16 mouse cellular contexts compared by ENCODE assay signal in the genomic region with DNA sequence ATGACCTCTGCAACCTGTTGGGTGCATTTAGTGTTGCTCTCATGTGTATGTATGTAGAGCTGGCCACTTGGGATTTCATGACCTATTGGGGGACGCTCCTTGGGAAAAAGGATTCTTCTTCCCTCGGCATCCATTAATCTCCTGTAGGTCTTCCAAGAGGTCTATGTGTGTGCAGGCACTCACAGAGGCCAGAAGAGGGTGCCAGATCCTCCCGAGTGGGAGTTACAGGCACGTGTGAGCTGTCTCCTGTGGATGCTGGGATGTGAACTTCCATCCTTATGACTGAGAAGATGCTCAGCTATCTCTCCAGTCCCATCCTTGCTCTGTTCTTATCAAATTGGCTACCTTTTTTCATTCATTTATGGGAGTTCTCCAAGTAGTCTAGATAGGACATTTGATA. TPM values are rescaled to one million over a fixed set of nuclear protein-coding genes. Genes with fewer than 3 reads are reported as not detected.
A peak's percentile ranks its signal among the peaks of the same experiment; 100 is the strongest.
DNase-seq lines count a peak whose midpoint lies in the region; ATAC-seq and TF ChIP-seq lines count a peak whose summit lies in the region.
"Had no signal": no experiment of that assay in that cellular context is flagged by ENCODE, and none has a peak within 500 bp of the region (broad histone marks: within the 10 kb centered on the region; RNA-seq: fewer than 3 reads in every experiment).

No protein-coding gene starts in this region.

- no peak overlapping the region for H3K9ac ChIP-seq in intestine, postnatal 0 days (ENCODE audit: low read depth, low read length)
- no peak overlapping the region for H3K9ac ChIP-seq in intestine, embryonic 15.5 days
- H3K9ac ChIP-seq: forebrain, embryonic 13.5 days; limb, embryonic 12.5 days; midbrain, embryonic 13.5 days had no signal

- H3K4me1 ChIP-seq in intestine, postnatal 0 days (replicated peaks; ENCODE audit: control insufficient read depth, insufficient read depth, low read length): no peaks in the 10 kb centered on the region
- H3K4me1 ChIP-seq in intestine, embryonic 15.5 days (replicated peaks): no peaks in the 10 kb centered on the region
- H3K4me1 ChIP-seq: limb, embryonic 12.5 days had no signal

- H3K27ac ChIP-seq in intestine, postnatal 0 days (ENCODE audit: low read depth, low read length): no peak overlapping the region
- H3K27ac ChIP-seq in intestine, embryonic 15.5 days: no peak overlapping the region
- H3K27ac ChIP-seq: forebrain, embryonic 13.5 days; limb, embryonic 12.5 days; midbrain, embryonic 13.5 days had no signal

- peak; percentile 46 for DNase-seq in retina, postnatal 1 day
- no peak for DNase-seq in retina, embryonic 14.5 days (ENCODE audit: low spot score)
- peak; percentile 65 for DNase-seq in brain, embryonic 14.5 days (ENCODE audit: low read depth)
- DNase-seq in T-cell, adult 2 months (ENCODE audit: low spot score): no peak
- no peak for DNase-seq in layer of hippocampus, adult 8-10 months (ENCODE audit: low spot score in 2 of 2)
- DNase-seq: adrenal gland, adult 8-10 months; gastrocnemius, postnatal 25 days; layer of hippocampus, adult 9-11 months; lung, postnatal 10 days; thymus, postnatal 36 days had no signal

- TF ChIP-seq POLR2A in brain, embryonic 14.5 days (IDR thresholded peaks at IDR 0.05; ENCODE audit: borderline replicate concordance, extremely low read depth, insufficient read depth, insufficient read length, poor library complexity, severe bottlenecking): no peak

- H3K27me3 ChIP-seq in intestine, postnatal 0 days (replicated peaks; ENCODE audit: control insufficient read depth, insufficient read depth, low read length): no peaks in the 10 kb centered on the region
- H3K27me3 ChIP-seq in intestine, embryonic 15.5 days (replicated peaks): no peaks in the 10 kb centered on the region
- H3K27me3 ChIP-seq: forebrain, embryonic 13.5 days; limb, embryonic 12.5 days; midbrain, embryonic 13.5 days had no signal

- no peak overlapping the region for H3K4me3 ChIP-seq in intestine, postnatal 0 days (ENCODE audit: low read depth, low read length)
- no peak overlapping the region for H3K4me3 ChIP-seq in intestine, embryonic 15.5 days (replicated peaks)
- H3K4me3 ChIP-seq: forebrain, embryonic 13.5 days; limb, embryonic 12.5 days; midbrain, embryonic 13.5 days had no signal

- peak; percentile 50 for TF ChIP-seq CTCF in intestine, postnatal 0 days (IDR thresholded peaks at IDR 0.05; ENCODE audit: low read depth)
- peak; percentile 47; the same call in 1 of the 2 replicates for TF ChIP-seq CTCF in brain, embryonic 14.5 days (IDR thresholded peaks at IDR 0.05; ENCODE audit: borderline replicate concordance, extremely low read depth, insufficient read depth, insufficient read length)

- no peaks in the 10 kb centered on the region for H3K36me3 ChIP-seq in intestine, postnatal 0 days (ENCODE audit: control insufficient read depth, insufficient read depth)
- no peaks in the 10 kb centered on the region for H3K36me3 ChIP-seq in intestine, embryonic 15.5 days
- H3K36me3 ChIP-seq: limb, embryonic 12.5 days; midbrain, embryonic 13.5 days had no signal

- ATAC-seq in intestine, postnatal 0 days: no peak
- no peak for ATAC-seq in intestine, embryonic 15.5 days
- ATAC-seq: forebrain, embryonic 13.5 days; intestine, embryonic 16.5 days; midbrain, embryonic 13.5 days had no signal

- no peaks in the 10 kb centered on the region for H3K9me3 ChIP-seq in intestine, postnatal 0 days (ENCODE audit: control insufficient read depth)
- no peaks in the 10 kb centered on the region for H3K9me3 ChIP-seq in intestine, embryonic 15.5 days
- H3K9me3 ChIP-seq: forebrain, embryonic 13.5 days; limb, embryonic 12.5 days; midbrain, embryonic 13.5 days had no signal

- WGBS in intestine, postnatal 0 days: 37% methylated on average over 4 of the region's 4 CpGs
- 54% methylated on average over 4 of the region's 4 CpGs for WGBS in intestine, embryonic 15.5 days

- H3K4me2 ChIP-seq in intestine, postnatal 0 days (replicated peaks; ENCODE audit: low read depth): no peak overlapping the region
- H3K4me2 ChIP-seq in intestine, embryonic 15.5 days (replicated peaks): no peak overlapping the region
- H3K4me2 ChIP-seq: forebrain, embryonic 13.5 days; limb, embryonic 12.5 days; midbrain, embryonic 13.5 days had no signal

RNA-seq across cellular contexts. Expression of a gene that starts 14.4 kb away (rescaled TPM):
- polyA plus RNA-seq in intestine, postnatal 0 days (2015; fragmentation: Nextera tagmentation; extraction: Ambion mirVana): 0.18 and 0.29 TPM in 2 replicates
- 0.63 and 0.76 TPM in 2 replicates for polyA plus RNA-seq in intestine, embryonic 15.5 days (2015; fragmentation: Nextera tagmentation; extraction: Ambion mirVana)
- 3.9 and 5.4 TPM in 2 replicates for polyA plus RNA-seq in brain, embryonic 14.5 days (2012; rRNA removed)
- total RNA-seq in layer of hippocampus, adult 8-10 months (2022): 10 to 100 TPM; 10.8 to 14.5 (median 12.6) TPM

Comparison
In these comparisons a context has a peak if more than half of its experiments do, and no peak if none do; other contexts are left out.
1. DNase-seq: peak in retina, postnatal 1 day (single experiment) and brain, embryonic 14.5 days (single experiment); none in retina, embryonic 14.5 days (single experiment), T-cell, adult 2 months (single experiment) and layer of hippocampus, adult 8-10 months (0 of 2).